Mouse (Mus musculus) kidney, embryonic 16.5 days (tissue): ENCODE measurements around the gene Gtf2h3. TPM values are rescaled to one million over a fixed set of nuclear protein-coding genes. Genes with fewer than 3 reads are reported as not detected.
A peak's percentile ranks its signal among the peaks of the same experiment; 100 is the strongest.
"Not testable (repeated sequence)": the region's sequence is repeated elsewhere in the genome, so short reads cannot be mapped to it uniquely, and the experiment has no call there.

Source experiments
- ATAC-seq: fragments of 200-750 bp; cut with Nextera tagmentation; 2 replicates; pipeline ENCODE4 v1.8.0; 2017; ENCODE audit warnings: moderate TSS enrichment; ENCODE audit not compliant: low FRiP score, low TSS enrichment
- H3K27ac ChIP-seq: fragments of 300-500 bp; sonication (generic); 2 replicates; pipeline ENCODE4 v1.5.1; 2014; ENCODE audit warnings: low read length
- H3K27me3 ChIP-seq: fragments of 300-500 bp; sonication (generic); 2 replicates; pipeline ENCODE4 v1.6.1; 2014; ENCODE audit warnings: low read length, control low read depth, mixed read lengths; ENCODE audit not compliant: insufficient read depth
- H3K36me3 ChIP-seq: fragments of 300-500 bp; sonication (generic); 2 replicates; pipeline ENCODE4 v1.6.1; 2014; ENCODE audit warnings: low read length, control low read depth, mixed read lengths; ENCODE audit not compliant: insufficient read depth
- H3K4me1 ChIP-seq: fragments of 300-500 bp; sonication (generic); 2 replicates; pipeline ENCODE4 v1.6.1; 2014; ENCODE audit warnings: low read length, control low read depth, mixed read lengths; ENCODE audit not compliant: insufficient read depth
- H3K4me2 ChIP-seq: fragments of 300-500 bp; sonication (generic); replicated peaks from 2 replicates; pipeline ENCODE4 v1.6.1; 2014; ENCODE audit warnings: low read depth, low read length
- H3K4me3 ChIP-seq: fragments of 300-500 bp; sonication (generic); 2 replicates; pipeline ENCODE4 v1.5.1; 2014; ENCODE audit warnings: mild to moderate bottlenecking, low read length
- H3K9ac ChIP-seq: fragments of 300-500 bp; sonication (generic); replicated peaks from 2 replicates; pipeline ENCODE4 v1.6.1; 2014; ENCODE audit warnings: low read length
- H3K9me3 ChIP-seq: fragments of 300-500 bp; sonication (generic); 2 replicates; pipeline ENCODE4 v1.6.1; 2016; ENCODE audit warnings: low read length, control low read depth
- WGBS: fragments of 180-500 bp; shearing (Covaris S2); extraction: QIAGEN DNeasy Blood & Tissue Kit; methylation state at CpG from one replicate; pipeline ENCODE4 v1.1.7; 2014; 5-methylcytosine and 5-hydroxymethylcytosine counted together
- polyA plus RNA-seq: library from polyadenylated mRNA; unstranded; fragments of >200 nt; fragmentation: Nextera tagmentation; extraction: Ambion mirVana; gene quantifications from 2 replicates; pipeline ENCODE4 v1.2.1, GENCODE M21; 2015

Gene Gtf2h3
- polyA plus RNA-seq, 1 experiment from 2014 or later: 67.9 TPM

DNA sequence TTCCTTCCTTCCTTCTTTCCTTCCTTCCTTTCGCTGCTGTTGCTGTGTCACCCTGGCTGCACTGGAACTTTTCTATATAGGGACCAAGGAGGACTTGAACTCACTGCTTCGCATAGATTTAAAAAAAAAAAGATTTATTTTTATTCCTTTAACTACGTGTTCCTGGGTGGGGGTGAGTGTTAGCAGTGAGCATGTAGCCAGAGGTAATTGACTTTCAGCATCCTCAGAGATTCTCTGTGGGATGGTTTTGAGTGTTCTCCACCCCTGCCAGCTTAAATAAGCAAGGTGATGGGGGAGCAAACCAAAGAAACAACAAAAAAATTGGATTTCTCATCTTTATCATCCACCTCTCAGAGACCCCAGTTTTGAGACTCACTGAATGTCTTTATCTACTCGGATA is 39.0 kb upstream of the Gtf2h3 start:
- H3K4me3 ChIP-seq: peak overlapping the region; percentile 96
- H3K9me3 ChIP-seq: no peaks in the 10 kb centered on the region
- no peaks in the 10 kb centered on the region for H3K27me3 ChIP-seq
- H3K27ac ChIP-seq: no peak overlapping the region
- 73% methylated on average over 4 of the region's 4 CpGs for WGBS
- H3K4me2 ChIP-seq: peak overlapping the region; percentile 57
- H3K9ac ChIP-seq: peak overlapping the region; percentile 92; the same call in 1 of the 2 replicates
- H3K4me1 ChIP-seq: peaks cover 18% of the 10 kb centered on the region
- ATAC-seq: no peak
- H3K36me3 ChIP-seq: peaks cover 15% of the 10 kb centered on the region

GRCm38 (mm10) chr5:124540383-124540786 is 38.6 kb upstream of the Gtf2h3 start, which contains the start of gene Tmed2:
Tmed2 (plus strand) TSS chr5:124540695.
- peak within 1 kb of the TSS; percentile 74 for H3K4me2 ChIP-seq
- H3K27ac ChIP-seq: peak within 1 kb of the TSS; percentile 86
- no peaks in the 10 kb centered on the region for H3K9me3 ChIP-seq
- H3K4me3 ChIP-seq: peak within 1 kb of the TSS; percentile 96
- no peaks in the 10 kb centered on the region for H3K27me3 ChIP-seq
- peak within 1 kb of the TSS; percentile 92 for H3K9ac ChIP-seq
- ATAC-seq: peak; percentile 96
- WGBS: under 1% methylated on average over 35 of the region's 35 CpGs
- peaks cover 20% of the 10 kb centered on the region for H3K36me3 ChIP-seq
- H3K4me1 ChIP-seq: peaks cover 18% of the 10 kb centered on the region

DNA sequence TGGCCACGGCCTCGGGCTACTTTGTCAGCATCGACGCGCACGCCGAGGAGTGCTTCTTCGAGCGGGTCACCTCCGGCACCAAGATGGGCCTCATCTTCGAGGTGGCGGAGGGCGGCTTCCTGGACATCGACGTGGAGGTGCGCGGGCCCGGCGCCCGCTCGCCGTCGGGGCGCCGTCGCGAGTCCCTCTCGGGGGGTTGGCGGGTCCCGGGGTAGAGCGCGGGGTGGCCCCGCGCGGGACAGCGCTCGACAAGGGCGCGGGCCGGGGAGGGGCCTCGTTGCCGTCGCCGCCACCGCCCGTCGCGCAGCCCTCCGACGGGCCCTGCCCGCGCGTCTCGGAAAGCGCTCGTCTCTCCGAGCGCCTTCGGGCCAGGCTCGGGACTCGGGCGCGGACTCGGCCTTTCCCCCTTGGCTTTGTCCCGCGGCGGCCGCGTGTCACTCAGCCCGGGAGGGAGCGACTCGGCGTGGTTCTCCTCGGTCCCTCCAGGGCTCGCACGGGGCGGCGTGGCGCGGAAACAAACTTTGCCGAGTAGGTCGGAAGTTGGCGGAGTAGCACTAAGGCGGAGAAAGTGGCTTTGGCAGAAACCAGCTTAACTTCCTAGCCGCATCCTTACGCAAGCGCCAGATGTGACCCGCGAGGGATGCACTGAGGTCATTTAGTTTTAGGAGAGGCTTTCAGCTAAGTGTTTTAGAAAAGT is 37.9 kb upstream of the Gtf2h3 start:
- Histone ChIP-seq H3K36me3 (peaks cover 26% of the 10 kb centered on the region), H3K4me1 (peaks cover 18% of the 10 kb centered on the region), H3K27me3 (no peaks in the 10 kb centered on the region), H3K27ac (peak overlapping the region; percentile 86), H3K4me2 (peak overlapping the region; percentile 74), H3K9me3 (no peaks in the 10 kb centered on the region), H3K9ac (peak overlapping the region; percentile 92), H3K4me3 (peak overlapping the region; percentile 96)
- ATAC-seq: peak; percentile 76
- WGBS: under 1% methylated on average over 77 of the region's 89 CpGs

GRCm38 (mm10) chr5:124541602-124541973 is 37.4 kb upstream of the Gtf2h3 start:
- H3K4me1 ChIP-seq: peaks cover 16% of the 10 kb centered on the region
- ATAC-seq: no peak
- H3K4me3 ChIP-seq: peak overlapping the region; percentile 96
- no peaks in the 10 kb centered on the region for H3K27me3 ChIP-seq
- peaks cover 32% of the 10 kb centered on the region for H3K36me3 ChIP-seq
- H3K4me2 ChIP-seq: peak overlapping the region; percentile 74
- peak overlapping the region; percentile 86 for H3K27ac ChIP-seq
- WGBS: 10% methylated on average over 8 of the region's 8 CpGs
- no peaks in the 10 kb centered on the region for H3K9me3 ChIP-seq
- H3K9ac ChIP-seq: peak overlapping the region; percentile 92

DNA sequence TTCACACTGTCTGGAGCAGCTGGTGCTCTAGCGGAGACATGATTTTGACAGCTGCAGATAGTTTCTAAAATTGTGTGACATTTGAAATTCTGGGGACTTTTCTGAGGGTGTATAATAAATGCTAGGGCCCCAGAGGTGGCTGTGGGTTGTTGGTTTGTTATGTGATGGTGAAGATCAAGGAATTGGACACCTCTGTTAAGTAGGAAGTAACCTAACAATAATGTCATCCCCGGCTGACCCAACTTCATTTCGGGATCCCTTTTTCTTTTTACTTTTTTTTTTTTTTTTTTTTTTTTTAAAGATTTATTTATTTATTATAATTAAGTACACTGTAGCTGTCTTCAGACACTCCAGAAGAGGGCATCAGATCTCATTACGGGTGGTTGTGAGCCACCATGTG is 28.2 kb upstream of the Gtf2h3 start:
- not testable (repeated sequence) for H3K9me3 ChIP-seq, H3K4me3 ChIP-seq, H3K27me3 ChIP-seq, H3K4me2 ChIP-seq, ATAC-seq, H3K9ac ChIP-seq, H3K27ac ChIP-seq, H3K4me1 ChIP-seq
- WGBS: 73% methylated on average over 4 of the region's 4 CpGs
- H3K36me3 ChIP-seq: peaks cover 38% of the 10 kb centered on the region

DNA sequence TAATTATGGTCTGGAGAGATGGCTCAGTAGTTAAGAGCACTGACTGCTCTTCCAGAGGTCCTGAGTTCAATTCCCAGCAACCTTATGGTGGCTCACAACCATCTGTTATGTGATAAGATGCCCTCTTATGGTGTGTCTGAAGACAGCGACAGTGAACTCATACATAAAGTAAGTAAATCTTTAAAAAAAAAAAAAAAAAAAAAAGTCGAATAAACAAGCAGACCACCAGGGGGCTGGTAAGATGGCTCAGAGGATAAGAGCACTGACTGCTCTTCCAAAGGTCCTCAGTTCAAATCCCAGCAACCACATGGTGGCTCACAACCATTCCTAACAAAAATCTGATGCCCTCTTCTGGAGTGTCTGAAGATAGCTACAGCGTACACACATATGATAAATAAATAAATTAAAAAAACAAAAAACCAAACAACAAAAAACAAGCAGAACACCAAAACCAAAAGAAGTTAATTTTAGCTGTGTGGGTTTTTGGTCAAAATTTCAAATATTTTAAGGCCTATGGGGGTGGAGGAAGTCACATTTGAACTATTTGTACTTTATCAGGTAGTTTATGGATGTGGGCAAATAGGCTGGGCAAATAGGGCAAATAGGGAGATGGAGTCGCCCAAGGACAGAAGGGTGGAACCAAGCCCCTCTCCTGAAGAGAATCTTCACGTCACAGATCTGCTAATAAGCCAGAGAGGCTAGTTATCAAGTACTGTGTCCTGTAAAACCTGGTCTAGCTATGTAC is 27.4 kb upstream of the Gtf2h3 start:
- Histone ChIP-seq H3K36me3 (peaks cover 34% of the 10 kb centered on the region), H3K9ac (peak overlapping the region; percentile 82), H3K4me3 (peak overlapping the region; percentile 97), H3K4me2 (peak overlapping the region; percentile 60)
- H3K27me3 ChIP-seq, H3K4me1 ChIP-seq, ATAC-seq, H3K27ac ChIP-seq, H3K9me3 ChIP-seq: not testable (repeated sequence)
- 30% methylated on average over 5 of the region's 5 CpGs for WGBS

DNA sequence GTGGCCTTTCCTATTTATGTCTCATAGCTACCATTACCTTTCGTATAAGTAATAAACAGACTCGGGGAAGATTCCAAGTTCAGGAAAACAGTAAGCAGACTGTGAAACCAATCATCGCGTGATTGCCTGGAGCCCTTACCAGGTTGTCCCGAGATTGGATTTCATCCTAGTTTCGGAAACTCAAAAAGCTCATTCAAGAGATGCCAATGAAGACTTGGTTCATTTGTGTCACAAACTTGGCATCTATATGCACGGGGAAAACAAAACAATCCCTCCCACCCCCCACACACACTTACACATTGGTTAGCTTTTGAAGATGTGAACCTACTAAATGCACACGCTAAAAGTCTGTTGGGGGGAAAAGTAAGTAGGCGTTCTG is 26.9 kb upstream of the Gtf2h3 start:
- peak overlapping the region; percentile 83 for H3K27ac ChIP-seq
- H3K27me3 ChIP-seq: no peaks in the 10 kb centered on the region
- peak overlapping the region; percentile 82 for H3K9ac ChIP-seq
- no peak for ATAC-seq
- peak overlapping the region; percentile 60 for H3K4me2 ChIP-seq
- H3K4me3 ChIP-seq: peak overlapping the region; percentile 97
- H3K36me3 ChIP-seq: peaks cover 35% of the 10 kb centered on the region
- no peaks in the 10 kb centered on the region for H3K9me3 ChIP-seq
- 4% methylated on average over 9 of the region's 9 CpGs for WGBS
- H3K4me1 ChIP-seq: peaks cover 3% of the 10 kb centered on the region; the same call in 1 of the 2 replicates

GRCm38 (mm10) chr5:124552558-124553307 is 26.2 kb upstream of the Gtf2h3 start, which contains the start of gene Ddx55:
Ddx55 (plus strand) TSS chr5:124552864.
- ATAC-seq: peak; percentile 87

GRCm38 (mm10) chr5:124553607-124554006 is 25.3 kb upstream of the Gtf2h3 start:
- peak overlapping the region; percentile 60 for H3K4me2 ChIP-seq
- peaks cover 3% of the 10 kb centered on the region; the same call in 1 of the 2 replicates for H3K4me1 ChIP-seq
- H3K27me3 ChIP-seq: no peaks in the 10 kb centered on the region
- peak overlapping the region; percentile 97; the same call in 1 of the 2 replicates for H3K4me3 ChIP-seq
- H3K9ac ChIP-seq: no peak overlapping the region; the same call in 1 of the 2 replicates
- ATAC-seq: no peak
- WGBS: 72% methylated on average over 6 of the region's 6 CpGs
- H3K9me3 ChIP-seq: no peaks in the 10 kb centered on the region
- no peak overlapping the region for H3K27ac ChIP-seq
- peaks cover 34% of the 10 kb centered on the region for H3K36me3 ChIP-seq

More at GRCm38 (mm10) chr5:124552558-124553307, 26.2 kb upstream of the Gtf2h3 start, which contains the start of gene Ddx55:
- Histone ChIP-seq H3K9ac (peak within 1 kb of the TSS; percentile 82), H3K9me3 (no peaks in the 10 kb centered on the region), H3K4me3 (peak within 1 kb of the TSS; percentile 97), H3K27me3 (no peaks in the 10 kb centered on the region), H3K4me2 (peak within 1 kb of the TSS; percentile 60), H3K36me3 (peaks cover 33% of the 10 kb centered on the region), H3K27ac (peak within 1 kb of the TSS; percentile 83), H3K4me1 (peaks cover 3% of the 10 kb centered on the region; the same call in 1 of the 2 replicates)
- WGBS: under 1% methylated on average over 66 of the region's 66 CpGs
